Mouse (Mus musculus): ENCODE results near the gene Acsf3. TPM values are rescaled to one million over a fixed set of nuclear protein-coding genes. Genes with fewer than 3 reads are reported as not detected.

Gene Acsf3
- polyA plus RNA-seq, 1 experiment from 2014 or later: 14.0 TPM

GRCm38 (mm10) chr8:122737886-122738285, 37.4 kb upstream of the Acsf3 start:
- Histone ChIP-seq H3K4me1 (ENCODE audit: control insufficient read depth, insufficient read depth, low read length) (peaks cover 14% of the 10 kb centered on the region; the same call in 1 of the 2 replicates), H3K27me3 (replicated peaks; ENCODE audit: control insufficient read depth, insufficient read depth, low read length) (no peaks in the 10 kb centered on the region; the same call in none of the 2 replicates), H3K9me3 (ENCODE audit: control insufficient read depth, low read length) (no peaks in the 10 kb centered on the region), H3K27ac (replicated peaks; ENCODE audit: low read depth, low read length) (no peak overlapping the region), H3K36me3 (ENCODE audit: control insufficient read depth, insufficient read depth, low read length) (no peaks in the 10 kb centered on the region), H3K9ac (ENCODE audit: low read depth, low read length) (no peak overlapping the region), H3K4me3 (ENCODE audit: low read depth, low read length) (no peak overlapping the region), H3K4me2 (ENCODE audit: low read depth, low read length) (no peak overlapping the region)
- 72% methylated on average over 6 of the region's 6 CpGs for WGBS
- DNase-seq (ENCODE audit: low spot score) (no peak), ATAC-seq (ENCODE audit: low read depth) (no peak)

GRCm38 (mm10) chr8:122739102-122739725, 36.1 kb upstream of the Acsf3 start:
- no peak overlapping the region for H3K4me2 ChIP-seq (ENCODE audit: low read depth, low read length)
- no peak overlapping the region for H3K9ac ChIP-seq (ENCODE audit: low read depth, low read length)
- no peak overlapping the region for H3K4me3 ChIP-seq (ENCODE audit: low read depth, low read length)
- H3K9me3 ChIP-seq (ENCODE audit: control insufficient read depth, low read length): no peaks in the 10 kb centered on the region
- peak; percentile 72 for ATAC-seq (ENCODE audit: low read depth)
- H3K4me1 ChIP-seq (ENCODE audit: control insufficient read depth, insufficient read depth, low read length): peaks cover 16% of the 10 kb centered on the region; the same call in 1 of the 2 replicates
- no peaks in the 10 kb centered on the region; the same call in none of the 2 replicates for H3K27me3 ChIP-seq (replicated peaks; ENCODE audit: control insufficient read depth, insufficient read depth, low read length)
- DNase-seq (ENCODE audit: low spot score): peak; percentile 54
- no peaks in the 10 kb centered on the region for H3K36me3 ChIP-seq (ENCODE audit: control insufficient read depth, insufficient read depth, low read length)
- H3K27ac ChIP-seq (replicated peaks; ENCODE audit: low read depth, low read length): no peak overlapping the region
- WGBS: 21% methylated on average over 11 of the region's 11 CpGs

GRCm38 (mm10) chr8:122742471-122742870, 32.8 kb upstream of the Acsf3 start:
- no peak for ATAC-seq (ENCODE audit: low read depth)
- no peak overlapping the region for H3K4me3 ChIP-seq (ENCODE audit: low read depth, low read length)
- H3K9me3 ChIP-seq (ENCODE audit: control insufficient read depth, low read length): no peaks in the 10 kb centered on the region
- no peak overlapping the region for H3K4me2 ChIP-seq (ENCODE audit: low read depth, low read length)
- peaks cover 6% of the 10 kb centered on the region for H3K27me3 ChIP-seq (replicated peaks; ENCODE audit: control insufficient read depth, insufficient read depth, low read length)
- H3K36me3 ChIP-seq (ENCODE audit: control insufficient read depth, insufficient read depth, low read length): no peaks in the 10 kb centered on the region
- H3K9ac ChIP-seq (ENCODE audit: low read depth, low read length): no peak overlapping the region
- 13% methylated on average over 14 of the region's 19 CpGs for WGBS
- peak; percentile 34 for DNase-seq (ENCODE audit: low spot score)
- no peak overlapping the region for H3K27ac ChIP-seq (replicated peaks; ENCODE audit: low read depth, low read length)
- peaks cover 32% of the 10 kb centered on the region for H3K4me1 ChIP-seq (ENCODE audit: control insufficient read depth, insufficient read depth, low read length)

GRCm38 (mm10) chr8:122745022-122745749, 30.1 kb upstream of the Acsf3 start:
- no peaks in the 10 kb centered on the region for H3K9me3 ChIP-seq (ENCODE audit: control insufficient read depth, low read length)
- 0 out of 2 replicates have a peak overlapping the region, but pooled peaks have one; percentile 5 for H3K9ac ChIP-seq (ENCODE audit: low read depth, low read length)
- peak; percentile 45; the same call in 1 of the 2 replicates for ATAC-seq (ENCODE audit: low read depth)
- H3K4me3 ChIP-seq (ENCODE audit: low read depth, low read length): no peak overlapping the region
- DNase-seq (ENCODE audit: low spot score): no peak
- peaks cover 6% of the 10 kb centered on the region for H3K27me3 ChIP-seq (replicated peaks; ENCODE audit: control insufficient read depth, insufficient read depth, low read length)
- 30% methylated on average over 17 of the region's 17 CpGs for WGBS
- H3K4me1 ChIP-seq (ENCODE audit: control insufficient read depth, insufficient read depth, low read length): peaks cover 33% of the 10 kb centered on the region
- H3K36me3 ChIP-seq (ENCODE audit: control insufficient read depth, insufficient read depth, low read length): no peaks in the 10 kb centered on the region
- H3K27ac ChIP-seq (replicated peaks; ENCODE audit: low read depth, low read length): peak overlapping the region; percentile 67
- peak overlapping the region; percentile 25; the same call in 1 of the 2 replicates for H3K4me2 ChIP-seq (ENCODE audit: low read depth, low read length)

- Histone ChIP-seq H3K4me3 (ENCODE audit: low read depth, low read length) (no peak overlapping the region), H3K4me1 (ENCODE audit: control insufficient read depth, insufficient read depth, low read length) (peaks cover 33% of the 10 kb centered on the region), H3K27ac (replicated peaks; ENCODE audit: low read depth, low read length) (peak overlapping the region; percentile 67), H3K36me3 (ENCODE audit: control insufficient read depth, insufficient read depth, low read length) (no peaks in the 10 kb centered on the region), H3K9me3 (ENCODE audit: control insufficient read depth, low read length) (no peaks in the 10 kb centered on the region), H3K27me3 (replicated peaks; ENCODE audit: control insufficient read depth, insufficient read depth, low read length) (peaks cover 6% of the 10 kb centered on the region), H3K4me2 (ENCODE audit: low read depth, low read length) (peak overlapping the region; percentile 25), H3K9ac (ENCODE audit: low read depth, low read length) (0 out of 2 replicates have a peak overlapping the region, but pooled peaks have one; percentile 5)
- ATAC-seq (ENCODE audit: low read depth) (peak; percentile 69), DNase-seq (ENCODE audit: low spot score) (peak; percentile 80)
- WGBS: 6% methylated on average over 13 of the region's 16 CpGs
Observed at GRCm38 (mm10) chr8:122745750-122746275, 29.5 kb upstream of the Acsf3 start.

GRCm38 (mm10) chr8:122746439-122746838, 28.8 kb upstream of the Acsf3 start:
- Histone ChIP-seq H3K4me2 (ENCODE audit: low read depth, low read length) (peak overlapping the region; percentile 25; the same call in 1 of the 2 replicates), H3K36me3 (ENCODE audit: control insufficient read depth, insufficient read depth, low read length) (no peaks in the 10 kb centered on the region)

GRCm38 (mm10) chr8:122747825-122748224, 27.5 kb upstream of the Acsf3 start:
- H3K36me3 ChIP-seq (ENCODE audit: control insufficient read depth, insufficient read depth, low read length): no peaks in the 10 kb centered on the region
- peaks cover 26% of the 10 kb centered on the region for H3K4me1 ChIP-seq (ENCODE audit: control insufficient read depth, insufficient read depth, low read length)
- H3K27me3 ChIP-seq (replicated peaks; ENCODE audit: control insufficient read depth, insufficient read depth, low read length): peaks cover 6% of the 10 kb centered on the region
- H3K4me3 ChIP-seq (ENCODE audit: low read depth, low read length): no peak overlapping the region
- H3K4me2 ChIP-seq (ENCODE audit: low read depth, low read length): no peak overlapping the region
- no peaks in the 10 kb centered on the region for H3K9me3 ChIP-seq (ENCODE audit: control insufficient read depth, low read length)
- ATAC-seq (ENCODE audit: low read depth): no peak
- DNase-seq (ENCODE audit: low spot score): no peak
- H3K9ac ChIP-seq (ENCODE audit: low read depth, low read length): no peak overlapping the region
- 100% methylated on average over 1 of the region's 1 CpGs for WGBS
- H3K27ac ChIP-seq (replicated peaks; ENCODE audit: low read depth, low read length): no peak overlapping the region

More at GRCm38 (mm10) chr8:122746439-122746838, 28.8 kb upstream of the Acsf3 start:
- peaks cover 33% of the 10 kb centered on the region for H3K4me1 ChIP-seq (ENCODE audit: control insufficient read depth, insufficient read depth, low read length)
- ATAC-seq (ENCODE audit: low read depth): peak; percentile 39
- H3K9me3 ChIP-seq (ENCODE audit: control insufficient read depth, low read length): no peaks in the 10 kb centered on the region
- H3K4me3 ChIP-seq (ENCODE audit: low read depth, low read length): no peak overlapping the region
- no peak overlapping the region for H3K9ac ChIP-seq (ENCODE audit: low read depth, low read length)
- peaks cover 6% of the 10 kb centered on the region for H3K27me3 ChIP-seq (replicated peaks; ENCODE audit: control insufficient read depth, insufficient read depth, low read length)
- DNase-seq (ENCODE audit: low spot score): peak; percentile 38
- 47% methylated on average over 7 of the region's 7 CpGs for WGBS
- H3K27ac ChIP-seq (replicated peaks; ENCODE audit: low read depth, low read length): peak overlapping the region; percentile 61

- H3K4me1 ChIP-seq (ENCODE audit: control insufficient read depth, insufficient read depth, low read length): peaks cover 22% of the 10 kb centered on the region
- ATAC-seq (ENCODE audit: low read depth) (no peak), DNase-seq (ENCODE audit: low spot score) (no peak)
- H3K4me3 ChIP-seq (ENCODE audit: low read depth, low read length): no peak overlapping the region
- H3K27me3 ChIP-seq (replicated peaks; ENCODE audit: control insufficient read depth, insufficient read depth, low read length): peaks cover 6% of the 10 kb centered on the region
- no peaks in the 10 kb centered on the region for H3K36me3 ChIP-seq (ENCODE audit: control insufficient read depth, insufficient read depth, low read length)
- 51% methylated on average over 6 of the region's 6 CpGs for WGBS
- no peak overlapping the region for H3K27ac ChIP-seq (replicated peaks; ENCODE audit: low read depth, low read length)
- H3K4me2 ChIP-seq (ENCODE audit: low read depth, low read length): no peak overlapping the region
- H3K9ac ChIP-seq (ENCODE audit: low read depth, low read length): no peak overlapping the region
- no peaks in the 10 kb centered on the region for H3K9me3 ChIP-seq (ENCODE audit: control insufficient read depth, low read length)
Observed at GRCm38 (mm10) chr8:122749333-122749958, 25.8 kb upstream of the Acsf3 start.

Measured in embryonic facial prominence, embryonic 14.5 days (tissue).